ENCODE assay signal across 32 mouse cellular contexts in genomic region chr10:36239486-36239885, GRCm38 (mm10).
"Had no signal": no experiment of that assay in that cellular context is flagged by ENCODE, and none has a peak within 500 bp of the region (broad histone marks: within the 10 kb centered on the region; RNA-seq: fewer than 3 reads in every experiment).

No protein-coding gene starts in this region.

- H3K9me3 ChIP-seq: limb, embryonic 10.5 days; limb, embryonic 12.5 days; limb, embryonic 13.5 days; limb, embryonic 15.5 days; liver, embryonic 12.5 days; liver, embryonic 13.5 days; liver, embryonic 15.5 days; lung, embryonic 15.5 days; megakaryocyte, embryonic 14.5 days; midbrain, embryonic 10.5 days; midbrain, embryonic 12.5 days; midbrain, embryonic 13.5 days; midbrain, embryonic 15.5 days; neural tube, embryonic 12.5 days had no signal

- ATAC-seq: liver, embryonic 12.5 days; liver, postnatal 0 days; lung, postnatal 0 days; midbrain, embryonic 13.5 days; midbrain, embryonic 15.5 days; midbrain, embryonic 16.5 days had no signal

- H3K4me3 ChIP-seq: limb, embryonic 10.5 days; limb, embryonic 12.5 days; limb, embryonic 13.5 days; limb, embryonic 15.5 days; liver, embryonic 12.5 days; liver, embryonic 13.5 days; liver, embryonic 15.5 days; lung, embryonic 15.5 days; megakaryocyte, embryonic 14.5 days; midbrain, embryonic 10.5 days; midbrain, embryonic 12.5 days; midbrain, embryonic 13.5 days; midbrain, embryonic 15.5 days; myocyte; neural tube, embryonic 12.5 days had no signal

- H3K36me3 ChIP-seq: limb, embryonic 10.5 days; limb, embryonic 12.5 days; limb, embryonic 13.5 days; limb, embryonic 15.5 days; liver, embryonic 12.5 days; liver, embryonic 13.5 days; liver, embryonic 15.5 days; lung, embryonic 15.5 days; midbrain, embryonic 10.5 days; midbrain, embryonic 12.5 days; midbrain, embryonic 13.5 days; midbrain, embryonic 15.5 days; neural tube, embryonic 12.5 days had no signal

- H3K4me1 ChIP-seq: limb, embryonic 10.5 days; limb, embryonic 12.5 days; limb, embryonic 13.5 days; limb, embryonic 15.5 days; liver, embryonic 12.5 days; liver, embryonic 13.5 days; liver, embryonic 15.5 days; lung, embryonic 15.5 days; midbrain, embryonic 10.5 days; midbrain, embryonic 12.5 days; midbrain, embryonic 13.5 days; midbrain, embryonic 15.5 days; neural tube, embryonic 12.5 days had no signal

- H3K27me3 ChIP-seq: limb, embryonic 12.5 days; limb, embryonic 13.5 days; limb, embryonic 15.5 days; liver, embryonic 12.5 days; liver, embryonic 13.5 days; liver, embryonic 15.5 days; lung, embryonic 15.5 days; megakaryocyte, embryonic 14.5 days; midbrain, embryonic 12.5 days; midbrain, embryonic 13.5 days; midbrain, embryonic 15.5 days; neural tube, embryonic 12.5 days had no signal

- H3K9ac ChIP-seq: limb, embryonic 12.5 days; limb, embryonic 13.5 days; limb, embryonic 15.5 days; liver, embryonic 12.5 days; liver, embryonic 13.5 days; liver, embryonic 14.5 days; liver, embryonic 15.5 days; liver, postnatal 0 days; lung, embryonic 14.5 days; lung, embryonic 15.5 days; midbrain, embryonic 12.5 days; midbrain, embryonic 13.5 days; midbrain, embryonic 15.5 days; neural tube, embryonic 12.5 days had no signal

- DNase-seq: left cerebral cortex, postnatal 4 days; liver; liver, embryonic 13.5 days; liver, postnatal 0 days; lung, adult 18-20 months; lung, adult 2 months; lung, embryonic 14.5 days; lung, postnatal 10 days; lung, postnatal 14 days; lung, postnatal 36 days; lung, postnatal 4 days; midbrain, embryonic 14.5 days had no signal

- H3K27ac ChIP-seq: limb, embryonic 10.5 days; limb, embryonic 12.5 days; limb, embryonic 13.5 days; limb, embryonic 15.5 days; liver, embryonic 12.5 days; liver, embryonic 13.5 days; liver, embryonic 14.5 days; liver, embryonic 15.5 days; lung, embryonic 15.5 days; macrophage; midbrain, embryonic 10.5 days; midbrain, embryonic 12.5 days; midbrain, embryonic 13.5 days; midbrain, embryonic 15.5 days; neural tube, embryonic 12.5 days had no signal

- H3K4me2 ChIP-seq: limb, embryonic 12.5 days; limb, embryonic 13.5 days; limb, embryonic 15.5 days; liver, embryonic 11.5 days; liver, embryonic 12.5 days; liver, embryonic 13.5 days; liver, embryonic 15.5 days; lung, embryonic 14.5 days; lung, embryonic 15.5 days; midbrain, embryonic 11.5 days; midbrain, embryonic 12.5 days; midbrain, embryonic 13.5 days; midbrain, embryonic 15.5 days; neural tube, embryonic 12.5 days had no signal
